Mouse (Mus musculus) kidney, embryonic 14.5 days (tissue): Measurements from ENCODE around the gene Lrrc71. TPM values are rescaled to one million over a fixed set of nuclear protein-coding genes. Genes with fewer than 3 reads are reported as not detected.

Experiments
- ATAC-seq: fragments of 200-750 bp; cut with Nextera tagmentation; 2 replicates; pipeline ENCODE4 v1.8.0; 2017; ENCODE audit warnings: moderate number of reproducible peaks, mild to moderate bottlenecking, moderate TSS enrichment, moderate library complexity; ENCODE audit not compliant: low FRiP score, low TSS enrichment
- H3K27ac ChIP-seq: fragments of 300-500 bp; sonication (generic); 2 replicates; pipeline ENCODE4 v1.5.1; 2014; ENCODE audit warnings: low read depth, mild to moderate bottlenecking, low read length, moderate library complexity, mixed read lengths
- H3K27me3 ChIP-seq: fragments of 300-500 bp; sonication (generic); 2 replicates; pipeline ENCODE4 v1.6.1; 2014; ENCODE audit warnings: mild to moderate bottlenecking, low read length; ENCODE audit not compliant: control insufficient read depth, insufficient read depth
- H3K36me3 ChIP-seq: fragments of 300-500 bp; sonication (generic); 2 replicates; pipeline ENCODE4 v1.6.1; 2014; ENCODE audit warnings: low read length, mixed read lengths; ENCODE audit not compliant: control insufficient read depth, insufficient read depth
- H3K4me1 ChIP-seq: fragments of 300-500 bp; sonication (generic); 2 replicates; pipeline ENCODE4 v1.6.1; 2014; ENCODE audit warnings: low read length, mixed read lengths; ENCODE audit not compliant: control insufficient read depth, insufficient read depth
- H3K4me2 ChIP-seq: fragments of 300-500 bp; sonication (generic); replicated peaks from 2 replicates; pipeline ENCODE4 v1.6.1; 2014; ENCODE audit warnings: low read depth, mild to moderate bottlenecking, low read length
- H3K4me3 ChIP-seq: fragments of 300-500 bp; sonication (generic); 2 replicates; pipeline ENCODE4 v1.5.1; 2014; ENCODE audit warnings: mild to moderate bottlenecking, low read length
- H3K9ac ChIP-seq: fragments of 300-500 bp; sonication (generic); 2 replicates; pipeline ENCODE4 v1.6.1; 2014; ENCODE audit warnings: low read depth, mild to moderate bottlenecking, low read length, moderate library complexity
- H3K9me3 ChIP-seq: fragments of 300-500 bp; sonication (generic); 2 replicates; pipeline ENCODE4 v1.6.1; 2016; ENCODE audit warnings: low read length; ENCODE audit not compliant: control insufficient read depth
- WGBS: fragments of 180-500 bp; shearing (Covaris S2); extraction: QIAGEN DNeasy Blood & Tissue Kit; methylation state at CpG from one replicate; pipeline ENCODE4 v1.1.7; 2014; 5-methylcytosine and 5-hydroxymethylcytosine counted together
- polyA plus RNA-seq: library from polyadenylated mRNA; unstranded; fragments of >200 nt; fragmentation: Nextera tagmentation; extraction: Ambion mirVana; gene quantifications from 2 replicates; pipeline ENCODE4 v1.2.1, GENCODE M21; 2014

Lrrc71 gene
- polyA plus RNA-seq, 1 experiment from 2014 or later: 0.87 TPM

- H3K4me1 ChIP-seq: 0 out of 2 replicates have a peak, but pooled peaks cover 2% of the 10 kb centered on the region
- H3K36me3 ChIP-seq: peaks cover 46% of the 10 kb centered on the region
- no peak overlapping the region for H3K27ac ChIP-seq
- H3K4me3 ChIP-seq: no peak overlapping the region; the same call in 1 of the 2 replicates
- no peaks in the 10 kb centered on the region for H3K9me3 ChIP-seq
- no peak overlapping the region for H3K9ac ChIP-seq
- ATAC-seq: no peak
- H3K4me2 ChIP-seq: peak overlapping the region; percentile 41; the same call in 1 of the 2 replicates
- 52% methylated on average over 20 of the region's 20 CpGs for WGBS
- no peaks in the 10 kb centered on the region for H3K27me3 ChIP-seq
Measured at GRCm38 (mm10) chr3:87756488-87756887, 8.1 kb upstream of the Lrrc71 start.

GRCm38 (mm10) chr3:87755964-87756363 lies 7.5 kb upstream of the Lrrc71 start:
- H3K36me3 ChIP-seq: peaks cover 52% of the 10 kb centered on the region
- WGBS: 5% methylated on average over 23 of the region's 24 CpGs
- 0 out of 2 replicates have a peak overlapping the region, but pooled peaks have one; percentile 29 for H3K9ac ChIP-seq
- no peak overlapping the region for H3K27ac ChIP-seq
- peak overlapping the region; percentile 41 for H3K4me2 ChIP-seq
- H3K9me3 ChIP-seq: no peaks in the 10 kb centered on the region
- H3K27me3 ChIP-seq: no peaks in the 10 kb centered on the region
- 0 out of 2 replicates have a peak, but pooled peaks cover 4% of the 10 kb centered on the region for H3K4me1 ChIP-seq
- H3K4me3 ChIP-seq: peak overlapping the region; percentile 12; the same call in 1 of the 2 replicates
- peak; percentile 87 for ATAC-seq

- 86% methylated on average over 13 of the region's 13 CpGs for WGBS
- peaks cover 55% of the 10 kb centered on the region for H3K36me3 ChIP-seq
- ATAC-seq: no peak
- H3K27me3 ChIP-seq: no peaks in the 10 kb centered on the region
- no peak overlapping the region for H3K4me3 ChIP-seq
- H3K4me1 ChIP-seq: peaks cover 4% of the 10 kb centered on the region; the same call in 1 of the 2 replicates
- no peak overlapping the region for H3K27ac ChIP-seq
- no peaks in the 10 kb centered on the region for H3K9me3 ChIP-seq
- no peak overlapping the region for H3K9ac ChIP-seq
- no peak overlapping the region for H3K4me2 ChIP-seq
Measured at GRCm38 (mm10) chr3:87753829-87754228, 5.4 kb upstream of the Lrrc71 start.

GRCm38 (mm10) chr3:87752567-87752966 lies 4.1 kb upstream of the Lrrc71 start:
- no peak for ATAC-seq
- H3K27me3 ChIP-seq: no peaks in the 10 kb centered on the region

GRCm38 (mm10) chr3:87749977-87750376 lies 1.6 kb upstream of the Lrrc71 start:
- Histone ChIP-seq H3K4me2 (no peak overlapping the region), H3K4me3 (no peak overlapping the region), H3K4me1 (peaks cover 25% of the 10 kb centered on the region), H3K9me3 (no peaks in the 10 kb centered on the region), H3K27me3 (no peaks in the 10 kb centered on the region), H3K9ac (no peak overlapping the region), H3K27ac (no peak overlapping the region), H3K36me3 (peaks cover 42% of the 10 kb centered on the region)
- 94% methylated on average over 12 of the region's 12 CpGs for WGBS
- no peak for ATAC-seq

More at GRCm38 (mm10) chr3:87752567-87752966, 4.1 kb upstream of the Lrrc71 start:
- H3K4me2 ChIP-seq: no peak overlapping the region
- H3K9me3 ChIP-seq: no peaks in the 10 kb centered on the region
- H3K4me1 ChIP-seq: peaks cover 13% of the 10 kb centered on the region; the same call in 1 of the 2 replicates
- H3K36me3 ChIP-seq: peaks cover 48% of the 10 kb centered on the region
- 97% methylated on average over 3 of the region's 3 CpGs for WGBS
- H3K9ac ChIP-seq: no peak overlapping the region
- no peak overlapping the region for H3K27ac ChIP-seq
- no peak overlapping the region for H3K4me3 ChIP-seq

GRCm38 (mm10) chr3:87749036-87749435 lies 611 bp upstream of the Lrrc71 start:
- 22% methylated on average over 5 of the region's 5 CpGs for WGBS
- no peaks in the 10 kb centered on the region for H3K9me3 ChIP-seq
- peaks cover 33% of the 10 kb centered on the region for H3K36me3 ChIP-seq

GRCm38 (mm10) chr3:87745036-87745659 lies 3.3 kb downstream of the Lrrc71 start:
- 17% methylated on average over 18 of the region's 18 CpGs for WGBS
- H3K9ac ChIP-seq: peak overlapping the region; percentile 23; the same call in 1 of the 2 replicates
- H3K4me1 ChIP-seq: peaks cover 28% of the 10 kb centered on the region
- H3K9me3 ChIP-seq: no peaks in the 10 kb centered on the region
- H3K27ac ChIP-seq: peak overlapping the region; percentile 84
- peak overlapping the region; percentile 10; the same call in 1 of the 2 replicates for H3K4me3 ChIP-seq
- ATAC-seq: peak; percentile 73
- H3K27me3 ChIP-seq: no peaks in the 10 kb centered on the region
- H3K36me3 ChIP-seq: peaks cover 5% of the 10 kb centered on the region; the same call in 1 of the 2 replicates
- peak overlapping the region; percentile 28 for H3K4me2 ChIP-seq

More at GRCm38 (mm10) chr3:87749036-87749435, 611 bp upstream of the Lrrc71 start:
- no peak overlapping the region for H3K9ac ChIP-seq
- H3K27me3 ChIP-seq: no peaks in the 10 kb centered on the region
- no peak overlapping the region for H3K4me3 ChIP-seq
- no peak overlapping the region for H3K4me2 ChIP-seq
- no peak overlapping the region for H3K27ac ChIP-seq
- no peak for ATAC-seq
- peaks cover 31% of the 10 kb centered on the region for H3K4me1 ChIP-seq

GRCm38 (mm10) chr3:87743927-87744326 lies 4.5 kb downstream of the Lrrc71 start:
- no peaks in the 10 kb centered on the region for H3K27me3 ChIP-seq

GRCm38 (mm10) chr3:87742735-87743134 lies 5.7 kb downstream of the Lrrc71 start:
- no peaks in the 10 kb centered on the region for H3K27me3 ChIP-seq
- H3K9ac ChIP-seq: no peak overlapping the region
- H3K27ac ChIP-seq: no peak overlapping the region
- no peak for ATAC-seq
- H3K4me3 ChIP-seq: no peak overlapping the region
- H3K4me1 ChIP-seq: peaks cover 19% of the 10 kb centered on the region
- peaks cover 10% of the 10 kb centered on the region for H3K36me3 ChIP-seq
- WGBS: 87% methylated on average over 16 of the region's 16 CpGs
- no peaks in the 10 kb centered on the region for H3K9me3 ChIP-seq
- H3K4me2 ChIP-seq: no peak overlapping the region

More at GRCm38 (mm10) chr3:87743927-87744326, 4.5 kb downstream of the Lrrc71 start:
- Histone ChIP-seq H3K9me3 (no peaks in the 10 kb centered on the region), H3K36me3 (peaks cover 4% of the 10 kb centered on the region; the same call in 1 of the 2 replicates), H3K9ac (no peak overlapping the region), H3K4me1 (peaks cover 28% of the 10 kb centered on the region), H3K4me2 (no peak overlapping the region), H3K4me3 (no peak overlapping the region), H3K27ac (0 out of 2 replicates have a peak overlapping the region, but pooled peaks have one; percentile 39)
- WGBS: 86% methylated on average over 4 of the region's 4 CpGs
- ATAC-seq: no peak
